ENCODE assay signal across 27 mouse cellular contexts in genomic region chr11:79366284-79366683, GRCm38 (mm10). TPM values are rescaled to one million over a fixed set of nuclear protein-coding genes. Genes with fewer than 3 reads are reported as not detected.
DNase-seq lines count a peak whose midpoint lies in the region; ATAC-seq and TF ChIP-seq lines count a peak whose summit lies in the region.
"Had no signal": no experiment of that assay in that cellular context is flagged by ENCODE, and none has a peak within 500 bp of the region (broad histone marks: within the 10 kb centered on the region; RNA-seq: fewer than 3 reads in every experiment).

No protein-coding gene starts in this region.

- H3K4me2 ChIP-seq in kidney, embryonic 15.5 days = no peak overlapping the region
- H3K4me2 ChIP-seq: embryonic facial prominence, embryonic 12.5 days; forebrain, embryonic 12.5 days; heart, embryonic 13.5 days; limb, embryonic 12.5 days; liver, embryonic 13.5 days; midbrain, embryonic 13.5 days; neural tube, embryonic 12.5 days had no signal

- H3K27ac ChIP-seq in kidney, embryonic 15.5 days = peak overlapping the region; percentile 27; the same call in 1 of the 2 replicates
- H3K27ac ChIP-seq in kidney, adult 2 months (ENCODE audit: insufficient read depth, low read depth, low read length) = no peak overlapping the region
- no peak overlapping the region for H3K27ac ChIP-seq in thymus, adult 2 months (ENCODE audit: control insufficient read depth, insufficient read depth, low read length)
- H3K27ac ChIP-seq: embryonic facial prominence, embryonic 12.5 days; forebrain, embryonic 12.5 days; heart, adult 2 months; limb, embryonic 12.5 days; liver, embryonic 13.5 days; midbrain, embryonic 13.5 days; neural tube, embryonic 12.5 days had no signal

- WGBS in kidney, embryonic 15.5 days = 39% methylated on average over 8 of the region's 8 CpGs
- WGBS in kidney, adult 2 months = 50% methylated on average over 8 of the region's 8 CpGs
- 51% methylated on average over 8 of the region's 8 CpGs for WGBS in thymus, adult 2 months

- no peak overlapping the region for H3K9ac ChIP-seq in kidney, embryonic 15.5 days
- H3K9ac ChIP-seq: embryonic facial prominence, embryonic 12.5 days; forebrain, embryonic 12.5 days; heart, embryonic 13.5 days; limb, embryonic 12.5 days; liver, embryonic 13.5 days; midbrain, embryonic 13.5 days; neural tube, embryonic 12.5 days had no signal

- ATAC-seq in kidney, embryonic 15.5 days (replicated peaks; ENCODE audit: low FRiP score) = no peak
- peak; percentile 41 for ATAC-seq in inflammation-experienced regulatory T-cells, adult 6 months
- ATAC-seq: midbrain, embryonic 13.5 days had no signal

- H3K4me3 ChIP-seq in kidney, embryonic 15.5 days (replicated peaks) = no peak overlapping the region
- no peak overlapping the region for H3K4me3 ChIP-seq in kidney, adult 2 months (ENCODE audit: insufficient read depth, low read depth, low read length)
- no peak overlapping the region for H3K4me3 ChIP-seq in thymus, adult 2 months (ENCODE audit: control insufficient read depth, insufficient read depth, low read length)
- H3K4me3 ChIP-seq: embryonic facial prominence, embryonic 12.5 days; forebrain, embryonic 12.5 days; heart, adult 2 months; heart, embryonic 13.5 days; limb, embryonic 12.5 days; liver, embryonic 13.5 days; megakaryocyte, embryonic 14.5 days; midbrain, embryonic 13.5 days; neural tube, embryonic 12.5 days had no signal

- 0 out of 2 replicates have a peak, but pooled peaks cover 4% of the 10 kb centered on the region for H3K9me3 ChIP-seq in kidney, embryonic 15.5 days (replicated peaks)
- H3K9me3 ChIP-seq: embryonic facial prominence, embryonic 12.5 days; forebrain, embryonic 12.5 days; heart, embryonic 13.5 days; limb, embryonic 12.5 days; liver, embryonic 13.5 days; midbrain, embryonic 13.5 days; neural tube, embryonic 12.5 days had no signal

- TF ChIP-seq CTCF in kidney, adult 2 months (conservative IDR thresholded peaks at IDR 0.05; ENCODE audit: insufficient read depth, insufficient read length, low read depth, low read length) = no peak
- TF ChIP-seq CTCF in thymus, adult 2 months (IDR thresholded peaks at IDR 0.05; ENCODE audit: borderline replicate concordance, control insufficient read depth, extremely low read depth, insufficient read depth, low read length, poor library complexity) = no peak

- no peak for DNase-seq in kidney, adult 2 months
- DNase-seq in thymus, postnatal 0 days (ENCODE audit: low spot score) = peak; percentile 10
- no peak for DNase-seq in thymus, adult 2 months
- no peak for DNase-seq in testis, postnatal 10 days (ENCODE audit: low spot score)
- DNase-seq in ovary, postnatal 36 days (ENCODE audit: low spot score) = no peak
- DNase-seq: cerebellum, adult 11-12 months; cerebellum, postnatal 10 days; gastrocnemius, postnatal 36 days; heart, adult 2 months; heart, postnatal 14 days; kidney, adult 9 months; kidney, postnatal 36 days; layer of hippocampus, postnatal 36 days; liver, embryonic 13.5 days; retina, postnatal 1 day; right cerebral cortex, postnatal 25 days; spleen, adult 18-20 months; thymus, postnatal 4 days had no signal

- H3K4me1 ChIP-seq in kidney, embryonic 15.5 days = peaks cover 23% of the 10 kb centered on the region
- peaks cover 8% of the 10 kb centered on the region for H3K4me1 ChIP-seq in kidney, adult 2 months (ENCODE audit: control insufficient read depth, insufficient read depth, low read length)
- H3K4me1 ChIP-seq in thymus, adult 2 months (replicated peaks; ENCODE audit: control insufficient read depth, insufficient read depth, low read length) = no peaks in the 10 kb centered on the region
- H3K4me1 ChIP-seq: embryonic facial prominence, embryonic 12.5 days had no signal

- no peaks in the 10 kb centered on the region for H3K36me3 ChIP-seq in kidney, embryonic 15.5 days
- H3K36me3 ChIP-seq in kidney, adult 2 months (ENCODE audit: control insufficient read depth, insufficient read depth, low read length) = no peaks in the 10 kb centered on the region
- no peaks in the 10 kb centered on the region for H3K36me3 ChIP-seq in thymus, adult 2 months (ENCODE audit: control insufficient read depth, insufficient read depth, low read length)
- H3K36me3 ChIP-seq: embryonic facial prominence, embryonic 12.5 days; liver, embryonic 13.5 days; midbrain, embryonic 13.5 days; neural tube, embryonic 12.5 days had no signal

- TF ChIP-seq POLR2A in kidney, adult 2 months (IDR thresholded peaks at IDR 0.05; ENCODE audit: low read depth, low read length) = no peak
- no peak for TF ChIP-seq POLR2A in thymus, adult 2 months (IDR thresholded peaks at IDR 0.05; ENCODE audit: control insufficient read depth, extremely low read depth, insufficient read depth, low read length, poor library complexity)

- no peaks in the 10 kb centered on the region for H3K27me3 ChIP-seq in kidney, embryonic 15.5 days
- no peaks in the 10 kb centered on the region for H3K27me3 ChIP-seq in kidney, adult 2 months (replicated peaks; ENCODE audit: control insufficient read depth, insufficient read depth, low read length)
- H3K27me3 ChIP-seq in thymus, adult 2 months (ENCODE audit: control insufficient read depth, insufficient read depth, low read length) = no peaks in the 10 kb centered on the region
- H3K27me3 ChIP-seq: embryonic facial prominence, embryonic 12.5 days; forebrain, embryonic 12.5 days; heart, embryonic 13.5 days; limb, embryonic 12.5 days; liver, embryonic 13.5 days; megakaryocyte, embryonic 14.5 days; midbrain, embryonic 13.5 days; neural tube, embryonic 12.5 days had no signal

RNA-seq across cellular contexts. Expression of gene Nf1, which starts 26.8 kb away (rescaled TPM):
- 8.9 and 9.0 TPM in 2 replicates for polyA plus RNA-seq in kidney, embryonic 15.5 days (2015; fragmentation: Nextera tagmentation; extraction: Ambion mirVana)
- 10.2 TPM in 2 replicates for polyA plus RNA-seq in kidney, adult 2 months (2012; rRNA removed)
- polyA plus RNA-seq in thymus, postnatal 0 days (2015; fragmentation: Nextera tagmentation; extraction: Ambion mirVana) = 3.3 and 4.7 TPM in 2 replicates
- polyA plus RNA-seq in thymus, adult 2 months (2012; rRNA removed) = 6.9 and 8.2 TPM in 2 replicates
- polyA plus RNA-seq in inflammation-experienced regulatory T-cells, adult 6 months (2017; shearing (Covaris generic)) = 1 to 10 TPM; 2.0 to 2.7 (median 2.4) TPM
